Mouse (Mus musculus) bone marrow macrophage, adult 2 months (primary cell): Measurements from ENCODE around the gene Pax2.

ENCODE experiments used
- CTCF ChIP-seq: IDR thresholded peaks from 2 replicates; pipeline ENCODE4 v1.5.1; 2012; ENCODE audit warnings: low read depth, mild to moderate bottlenecking, low read length, moderate library complexity
- POLR2A ChIP-seq: IDR thresholded peaks from 2 replicates; pipeline ENCODE4 v1.6.1; 2012; ENCODE audit warnings: mild to moderate bottlenecking, low read depth, low read length, borderline replicate concordance

- no peak for TF ChIP-seq CTCF
- no peak for TF ChIP-seq POLR2A
Measured at GRCm38 (mm10) chr19:44849465-44849864, 93.6 kb downstream of the Pax2 start.
